Mouse (Mus musculus) liver (tissue): ENCODE data around the gene Ap3b1.
A peak's percentile ranks its signal among the peaks of the same experiment; 100 is the strongest.
"Not testable (repeated sequence)": the region's sequence is repeated elsewhere in the genome, so short reads cannot be mapped to it uniquely, and the experiment has no call there.

Experiments used
- DNase-seq: peaks from one replicate; pipeline ENCODE4 v3.0.0-alpha.2; 2020; ENCODE audit warnings: mixed read lengths

Gene Ap3b1

GRCm38 (mm10) chr13:94358401-94359265, at the start of gene Ap3b1:
Gene Ap3b1, plus strand, starts transcription at chr13:94358960.
- peak; percentile 91 for DNase-seq

- DNase-seq = not testable (repeated sequence)
Observed at GRCm38 (mm10) chr13:94312812-94313211, 45.9 kb upstream of the Ap3b1 start.

- DNase-seq = no peak
Observed at GRCm38 (mm10) chr13:94316975-94317511, 41.7 kb upstream of the Ap3b1 start.

GRCm38 (mm10) chr13:94321094-94321792, 37.5 kb upstream of the Ap3b1 start:
- DNase-seq = no peak

- no peak for DNase-seq
Observed at GRCm38 (mm10) chr13:94322475-94322874, 36.3 kb upstream of the Ap3b1 start.

GRCm38 (mm10) chr13:94328063-94328462, 30.7 kb upstream of the Ap3b1 start:
- DNase-seq = no peak

- not testable (repeated sequence) for DNase-seq
Observed at GRCm38 (mm10) chr13:94329005-94329404, 29.8 kb upstream of the Ap3b1 start.

GRCm38 (mm10) chr13:94330392-94330979, 28.3 kb upstream of the Ap3b1 start:
- DNase-seq = no peak

GRCm38 (mm10) chr13:94338357-94338756, 20.4 kb upstream of the Ap3b1 start:
- DNase-seq = no peak

GRCm38 (mm10) chr13:94343192-94343591, 15.6 kb upstream of the Ap3b1 start:
- DNase-seq = peak; percentile 14

GRCm38 (mm10) chr13:94344600-94344999, 14.2 kb upstream of the Ap3b1 start:
- DNase-seq = not testable (repeated sequence)

GRCm38 (mm10) chr13:94354584-94354983, 4.2 kb upstream of the Ap3b1 start:
- no peak for DNase-seq

GRCm38 (mm10) chr13:94358101-94358400, 709 bp upstream of the Ap3b1 start:
- no peak for DNase-seq

GRCm38 (mm10) chr13:94359282-94359920, 641 bp downstream of the Ap3b1 start:
- no peak for DNase-seq

GRCm38 (mm10) chr13:94361013-94361580, 2.3 kb downstream of the Ap3b1 start:
- not testable (repeated sequence) for DNase-seq

- no peak for DNase-seq
Observed at GRCm38 (mm10) chr13:94364336-94364735, 5.6 kb downstream of the Ap3b1 start.

GRCm38 (mm10) chr13:94365108-94365907, 6.5 kb downstream of the Ap3b1 start:
- DNase-seq = peak; percentile 10

GRCm38 (mm10) chr13:94367869-94368268, 9.1 kb downstream of the Ap3b1 start:
- DNase-seq = no peak

- no peak for DNase-seq
Observed at GRCm38 (mm10) chr13:94370521-94370920, 11.8 kb downstream of the Ap3b1 start.

- DNase-seq = no peak
Observed at GRCm38 (mm10) chr13:94372066-94372465, 13.3 kb downstream of the Ap3b1 start.

GRCm38 (mm10) chr13:94374131-94374530, 15.4 kb downstream of the Ap3b1 start:
- DNase-seq = no peak
